Mouse (Mus musculus) limb, embryonic 14.5 days (tissue): ENCODE data around the gene Tmprss7. TPM values are rescaled to one million over a fixed set of nuclear protein-coding genes. Genes with fewer than 3 reads are reported as not detected.

Experiments
- ATAC-seq: fragments of 200-750 bp; cut with Nextera tagmentation; 2 replicates; pipeline ENCODE4 v1.8.0; 2017; ENCODE audit warnings: low read depth, moderate number of reproducible peaks, moderate TSS enrichment; ENCODE audit not compliant: low FRiP score
- DNase-seq: peaks from one replicate; pipeline ENCODE4 v3.0.0-alpha.2; 2015; ENCODE audit warnings: low spot score
- H3K27ac ChIP-seq: fragments of 300-500 bp; sonication (generic); replicated peaks from 2 replicates; pipeline ENCODE4 v1.5.1; 2014; ENCODE audit warnings: low read depth, mild to moderate bottlenecking, low read length, moderate library complexity, mixed read lengths
- H3K27me3 ChIP-seq: fragments of 300-500 bp; sonication (generic); 2 replicates; pipeline ENCODE4 v1.6.1; 2014; ENCODE audit warnings: low read length, mixed read lengths; ENCODE audit not compliant: control insufficient read depth, insufficient read depth
- H3K36me3 ChIP-seq: fragments of 300-500 bp; sonication (generic); 2 replicates; pipeline ENCODE4 v1.6.1; 2014; ENCODE audit warnings: mild to moderate bottlenecking, low read length, moderate library complexity, mixed read lengths; ENCODE audit not compliant: control insufficient read depth, insufficient read depth
- H3K4me1 ChIP-seq: fragments of 300-500 bp; sonication (generic); 2 replicates; pipeline ENCODE4 v1.6.1; 2014; ENCODE audit warnings: antibody characterized with exemption, low read length, mixed read lengths; ENCODE audit not compliant: control insufficient read depth, insufficient read depth
- H3K4me2 ChIP-seq: fragments of 300-500 bp; sonication (generic); replicated peaks from 2 replicates; pipeline ENCODE4 v1.6.1; 2014; ENCODE audit warnings: low read depth, mild to moderate bottlenecking, low read length, moderate library complexity; ENCODE audit not compliant: severe bottlenecking
- H3K4me3 ChIP-seq: fragments of 300-500 bp; sonication (generic); replicated peaks from 2 replicates; pipeline ENCODE4 v1.5.1; 2014; ENCODE audit warnings: low read length
- H3K9ac ChIP-seq: fragments of 300-500 bp; sonication (generic); 2 replicates; pipeline ENCODE4 v1.6.1; 2014; ENCODE audit warnings: mild to moderate bottlenecking, low read depth, low read length, moderate library complexity; ENCODE audit not compliant: severe bottlenecking
- H3K9me3 ChIP-seq: fragments of 300-500 bp; sonication (generic); 2 replicates; pipeline ENCODE4 v1.6.1; 2016; ENCODE audit warnings: low read length; ENCODE audit not compliant: control insufficient read depth
- POLR2A ChIP-seq: fragments of 200-500 bp; IDR thresholded peaks from 2 replicates; pipeline ENCODE4 v1.8.0; 2012; ENCODE audit warnings: inconsistent platforms, mild to moderate bottlenecking, moderate library complexity, borderline replicate concordance; ENCODE audit not compliant: insufficient read depth, insufficient read length; ENCODE audit errors: extremely low read depth
- WGBS: fragments of 180-500 bp; shearing (Covaris S2); extraction: QIAGEN DNeasy Blood & Tissue Kit; methylation state at CpG from one replicate; pipeline ENCODE4 v1.1.7; 2014; 5-methylcytosine and 5-hydroxymethylcytosine counted together
- polyA plus RNA-seq, 2 experiments: library from polyadenylated mRNA; depleted of rRNA in 1 of 2; stranded (reverse) in 1 of 2; unstranded in 1 of 2; fragments of >200 nt; fragmentation: Nextera tagmentation in 1 of 2; extraction: Ambion mirVana in 1 of 2; gene quantifications; 2 replicates each; pipeline versions ENCODE4 v1.2.1 to v1.2.3; 2012 to 2014

Gene Tmprss7
- polyA plus RNA-seq, 2 experiments: 0.11 to 0.49 TPM

- DNase-seq (no peak), ATAC-seq (no peak)
- Histone ChIP-seq H3K9ac (no peak overlapping the region), H3K36me3 (no peaks in the 10 kb centered on the region), H3K4me2 (no peak overlapping the region), H3K4me3 (no peak overlapping the region), H3K27me3 (no peaks in the 10 kb centered on the region), H3K9me3 (no peaks in the 10 kb centered on the region), H3K27ac (no peak overlapping the region), H3K4me1 (no peaks in the 10 kb centered on the region)
- no peak for TF ChIP-seq POLR2A
- WGBS: 76% methylated on average over 2 of the region's 2 CpGs
Observed at GRCm38 (mm10) chr16:45666136-45666535, 27.3 kb downstream of the Tmprss7 start.

GRCm38 (mm10) chr16:45662381-45662780 is 31.1 kb downstream of the Tmprss7 start:
- ATAC-seq (no peak), DNase-seq (no peak)
- H3K4me2 ChIP-seq: no peak overlapping the region
- H3K4me3 ChIP-seq: no peak overlapping the region
- no peaks in the 10 kb centered on the region for H3K27me3 ChIP-seq
- H3K4me1 ChIP-seq: no peaks in the 10 kb centered on the region
- H3K27ac ChIP-seq: no peak overlapping the region
- no peak for TF ChIP-seq POLR2A
- no peak overlapping the region for H3K9ac ChIP-seq
- H3K9me3 ChIP-seq: no peaks in the 10 kb centered on the region
- no peaks in the 10 kb centered on the region for H3K36me3 ChIP-seq

- no peak for TF ChIP-seq POLR2A
- ATAC-seq: no peak
Observed at GRCm38 (mm10) chr16:45659596-45659995, 33.9 kb downstream of the Tmprss7 start.

GRCm38 (mm10) chr16:45658248-45658647 is 35.2 kb downstream of the Tmprss7 start:
- no peaks in the 10 kb centered on the region for H3K36me3 ChIP-seq
- H3K27ac ChIP-seq: no peak overlapping the region
- peaks cover 8% of the 10 kb centered on the region; the same call in 1 of the 2 replicates for H3K27me3 ChIP-seq
- H3K4me3 ChIP-seq: no peak overlapping the region
- peaks cover 3% of the 10 kb centered on the region; the same call in 1 of the 2 replicates for H3K4me1 ChIP-seq
- H3K9ac ChIP-seq: no peak overlapping the region
- TF ChIP-seq POLR2A: no peak
- 90% methylated on average over 1 of the region's 1 CpGs for WGBS
- no peak for DNase-seq
- H3K9me3 ChIP-seq: no peaks in the 10 kb centered on the region
- no peak overlapping the region for H3K4me2 ChIP-seq
- no peak for ATAC-seq

More at GRCm38 (mm10) chr16:45659596-45659995, 33.9 kb downstream of the Tmprss7 start:
- Histone ChIP-seq H3K4me3 (no peak overlapping the region), H3K36me3 (no peaks in the 10 kb centered on the region), H3K27ac (no peak overlapping the region), H3K9me3 (no peaks in the 10 kb centered on the region), H3K9ac (no peak overlapping the region), H3K27me3 (no peaks in the 10 kb centered on the region), H3K4me2 (no peak overlapping the region), H3K4me1 (no peaks in the 10 kb centered on the region)
- DNase-seq: no peak
- WGBS: 90% methylated on average over 4 of the region's 4 CpGs

- peaks cover 8% of the 10 kb centered on the region; the same call in 1 of the 2 replicates for H3K27me3 ChIP-seq
- ATAC-seq (no peak), DNase-seq (no peak)
- TF ChIP-seq POLR2A: no peak
- no peak overlapping the region for H3K9ac ChIP-seq
- H3K27ac ChIP-seq: no peak overlapping the region
- no peaks in the 10 kb centered on the region for H3K36me3 ChIP-seq
- H3K4me1 ChIP-seq: peaks cover 3% of the 10 kb centered on the region; the same call in 1 of the 2 replicates
- H3K4me3 ChIP-seq: no peak overlapping the region
- H3K4me2 ChIP-seq: no peak overlapping the region
- WGBS: 88% methylated on average over 12 of the region's 12 CpGs
- no peaks in the 10 kb centered on the region for H3K9me3 ChIP-seq
Observed at GRCm38 (mm10) chr16:45657574-45658159, 35.8 kb downstream of the Tmprss7 start.
